Mouse (Mus musculus) left cerebral cortex, postnatal 14 days (tissue): ENCODE measurements around the gene Zfp326. TPM values are rescaled to one million over a fixed set of nuclear protein-coding genes. Genes with fewer than 3 reads are reported as not detected.
"Not testable (repeated sequence)": the region's sequence is repeated elsewhere in the genome, so short reads cannot be mapped to it uniquely, and the experiment has no call there.

Experiments
- DNase-seq, 2 experiments: peaks; one replicate each; pipeline ENCODE4 v3.0.0; 2021 to 2022; ENCODE audit warnings: low spot score in 2 of 2, mixed read lengths in 1 of 2
- intact Hi-C: fragments of 180-260 bp; cut with DNase I; formaldehyde crosslinking; loops from one replicate; pipeline ENCODE4 v1.15.1; 2025
- total RNA-seq, 2 experiments: library from RNA; stranded (reverse); gene quantifications; 2 replicates each; pipeline ENCODE4 v1.2.3; 2021

The Zfp326 gene
- total RNA-seq, 2 experiments from 2014 or later = 37.0 to 40.0 TPM

DNA sequence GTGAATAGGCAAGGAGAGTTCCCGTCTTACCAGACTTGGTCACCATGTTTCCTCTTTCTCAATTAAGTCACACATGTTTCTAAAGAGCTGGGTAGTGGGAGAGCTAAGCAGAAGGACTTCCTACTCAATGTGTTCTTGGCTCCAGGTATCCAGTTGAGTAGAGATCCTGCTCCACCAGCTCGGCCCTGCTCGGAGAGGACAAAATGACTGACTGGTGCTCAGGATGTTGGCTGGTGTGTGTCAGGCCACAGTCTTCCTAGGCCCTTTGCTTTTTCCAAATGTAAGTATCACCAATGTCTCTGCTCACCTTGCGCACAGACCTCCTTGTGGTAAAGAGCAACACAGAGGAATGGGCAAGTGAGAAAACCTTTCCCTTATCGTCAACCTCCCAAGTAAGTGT lies 14.7 kb upstream of the Zfp326 start:
- intact Hi-C loops = no loop called here
- no peak for DNase-seq

- intact Hi-C loops = loop anchor here (5.0 kb wide), 1 partner anchor 368 kb away; no protein-coding TSS in a partner anchor
- not testable (repeated sequence) for DNase-seq
Observed at GRCm38 (mm10) chr5:105865110-105865628, 11.2 kb upstream of the Zfp326 start.

DNA sequence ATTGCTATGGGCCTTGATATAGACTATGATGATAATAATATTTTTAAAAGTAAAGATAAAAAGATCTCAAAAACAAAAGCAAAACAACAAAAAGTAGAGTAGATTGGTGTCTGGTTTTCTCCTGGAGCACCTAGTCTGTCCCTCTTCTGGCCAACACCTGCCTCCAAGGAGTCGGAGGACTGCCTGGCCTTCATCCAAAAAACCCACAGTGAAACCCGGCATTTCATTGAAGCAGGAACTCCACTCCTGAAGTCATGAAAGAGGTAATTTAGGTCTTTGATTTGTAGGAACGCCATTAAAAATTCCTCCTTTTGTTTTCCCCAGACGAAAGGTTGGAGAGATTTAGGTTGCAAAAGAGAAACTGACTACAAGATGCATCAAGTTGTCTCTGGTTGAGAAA lies 8.9 kb upstream of the Zfp326 start:
- no peak for DNase-seq
- intact Hi-C loops = loop anchor here (5.0 kb wide), 1 partner anchor 370 kb away; no protein-coding TSS in a partner anchor

DNA sequence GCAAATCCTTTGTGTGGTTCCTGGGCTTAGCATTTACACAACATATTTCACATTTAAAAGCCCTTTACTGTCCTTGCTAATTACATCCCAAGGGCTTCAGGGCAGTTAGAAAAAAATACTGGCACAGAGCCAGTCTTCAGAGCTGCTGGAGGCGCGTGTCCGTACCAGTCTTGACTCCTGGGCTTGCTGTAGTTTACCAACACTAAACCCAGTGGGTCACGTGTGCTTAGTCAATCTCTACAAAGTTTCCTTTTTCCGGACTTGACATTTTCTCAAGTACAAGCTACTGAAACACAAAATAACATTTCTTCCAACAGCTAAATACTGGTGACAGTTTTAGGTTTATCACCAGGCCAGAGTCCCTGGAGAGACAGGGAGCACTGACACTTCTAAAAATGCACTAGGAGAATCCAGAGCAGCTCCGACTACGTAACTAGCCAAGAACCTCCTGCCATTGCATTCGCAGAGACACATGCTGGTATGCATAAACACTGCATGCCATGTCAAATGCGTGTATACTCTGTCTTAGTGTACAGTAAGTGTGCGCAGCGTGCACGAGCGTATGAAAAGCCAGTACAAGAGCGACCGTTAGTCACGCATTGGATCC lies 8.4 kb upstream of the Zfp326 start:
- intact Hi-C loops = loop anchor here (2.0 to 5.0 kb wide), 3 partner anchors 183 to 463 kb away; no protein-coding TSS in a partner anchor
- no peak for DNase-seq

DNA sequence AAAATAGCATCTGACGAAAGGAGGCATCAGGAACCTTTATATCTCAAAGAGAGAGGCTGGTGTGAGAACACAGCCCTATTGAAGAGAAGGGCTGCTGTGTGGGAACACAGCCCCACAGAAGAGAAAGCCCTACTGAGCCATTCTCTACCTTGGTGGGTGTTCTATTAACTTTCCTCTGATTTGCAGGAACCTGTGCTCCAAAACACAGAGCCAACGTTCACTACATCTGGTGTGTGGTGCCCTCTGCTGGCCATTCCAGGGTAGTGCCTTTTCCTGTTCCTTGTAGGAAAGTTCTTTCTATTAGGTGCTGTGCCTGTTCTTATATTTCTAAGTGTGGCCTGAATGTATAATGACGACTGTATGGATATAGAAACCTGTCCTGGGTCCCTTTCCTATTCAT lies 7.8 kb upstream of the Zfp326 start:
- DNase-seq = peak; percentile 83 to 89

GRCm38 (mm10) chr5:105869739-105870138 lies 6.6 kb upstream of the Zfp326 start:
- no peak for DNase-seq
- intact Hi-C loops = loop anchor here (2.0 to 5.0 kb wide), 3 partner anchors 185 to 465 kb away; no protein-coding TSS in a partner anchor

More for the DNA sequence above, 7.8 kb upstream of the Zfp326 start:
- intact Hi-C loops = loop anchor here (2.0 to 5.0 kb wide), 3 partner anchors 184 to 464 kb away; no protein-coding TSS in a partner anchor

GRCm38 (mm10) chr5:105871140-105871539 lies 5.2 kb upstream of the Zfp326 start:
- no peak for DNase-seq
- intact Hi-C loops = no loop called here

DNA sequence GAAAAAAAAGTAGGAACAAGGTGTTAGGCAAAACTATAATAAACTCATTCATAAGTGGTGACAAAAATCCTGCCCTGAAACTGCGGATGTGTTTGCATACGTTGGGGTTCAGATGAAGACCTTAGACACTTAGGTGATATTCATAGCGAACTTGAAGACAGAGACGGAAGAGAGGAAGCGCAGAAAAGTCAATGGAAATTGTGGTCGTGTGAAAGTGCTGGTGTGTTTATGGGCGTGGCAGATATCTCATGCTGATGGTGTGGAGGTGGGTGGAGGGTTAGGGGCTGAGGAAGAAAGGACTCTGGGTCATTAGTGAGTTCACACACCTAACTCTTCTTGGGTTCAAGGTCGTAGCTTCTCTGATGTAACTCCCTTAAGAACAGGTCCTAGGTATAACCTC lies 4.2 kb upstream of the Zfp326 start:
- no peak for DNase-seq
- intact Hi-C loops = no loop called here

- intact Hi-C loops = no loop called here
- no peak for DNase-seq
Observed at GRCm38 (mm10) chr5:105872916-105873315, 3.4 kb upstream of the Zfp326 start.

- DNase-seq = no peak
- intact Hi-C loops = no loop called here
Observed at GRCm38 (mm10) chr5:105873774-105874173, 2.6 kb upstream of the Zfp326 start.

GRCm38 (mm10) chr5:105874476-105874875 lies 1.9 kb upstream of the Zfp326 start:
- DNase-seq = no peak
- intact Hi-C loops = no loop called here

GRCm38 (mm10) chr5:105876925-105877774 lies 785 bp downstream of the Zfp326 start:
- intact Hi-C loops = no loop called here
- no peak for DNase-seq

GRCm38 (mm10) chr5:105887317-105887716 lies 11.0 kb downstream of the Zfp326 start:
- intact Hi-C loops = no loop called here
- DNase-seq = no peak

DNA sequence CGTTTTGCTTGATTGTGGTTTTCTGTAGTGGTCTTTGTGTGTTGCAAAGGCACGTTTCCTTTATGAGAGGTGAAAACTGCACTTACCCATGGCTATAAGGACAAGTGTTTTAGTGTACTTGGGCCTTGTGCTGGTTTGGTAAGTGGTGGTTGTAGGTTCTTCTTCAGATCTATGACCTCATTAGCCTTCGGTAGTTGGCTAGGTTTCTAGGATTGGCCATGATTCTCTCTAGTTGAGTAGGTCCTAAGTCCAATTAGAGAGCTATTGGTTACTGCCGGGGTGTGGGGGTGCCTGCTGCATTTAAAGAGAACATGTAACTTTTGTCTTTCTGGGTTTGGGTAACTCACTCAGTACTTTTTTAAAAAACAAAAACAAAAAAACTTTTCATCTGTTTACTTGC lies 21.8 kb downstream of the Zfp326 start:
- no peak for DNase-seq
- intact Hi-C loops = no loop called here

DNA sequence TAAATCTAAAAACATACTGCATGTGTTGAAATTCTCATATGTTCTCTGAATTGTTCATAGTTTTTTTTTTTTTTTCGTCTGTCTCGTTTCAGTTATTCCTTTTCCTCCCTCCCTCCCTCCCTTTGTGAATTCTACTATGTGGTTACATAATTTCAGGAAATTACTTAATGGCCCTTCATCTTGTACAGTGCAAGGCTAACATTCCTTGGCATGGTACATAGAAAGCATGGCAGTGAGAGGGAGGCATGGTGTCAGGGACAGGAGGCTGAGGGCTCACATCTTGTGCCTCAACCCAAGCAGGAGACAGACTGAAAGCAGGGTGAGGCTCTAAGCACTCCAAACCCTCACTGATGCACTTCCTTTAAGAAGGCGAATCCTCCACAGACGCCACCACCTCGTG lies 32.8 kb downstream of the Zfp326 start:
- DNase-seq = no peak
- intact Hi-C loops = no loop called here

GRCm38 (mm10) chr5:105909671-105910070 lies 33.3 kb downstream of the Zfp326 start:
- peak in 1 of 2 experiments; percentile 47 for DNase-seq
- intact Hi-C loops = no loop called here

GRCm38 (mm10) chr5:105911498-105911897 lies 35.1 kb downstream of the Zfp326 start:
- intact Hi-C loops = no loop called here
- DNase-seq = no peak

DNA sequence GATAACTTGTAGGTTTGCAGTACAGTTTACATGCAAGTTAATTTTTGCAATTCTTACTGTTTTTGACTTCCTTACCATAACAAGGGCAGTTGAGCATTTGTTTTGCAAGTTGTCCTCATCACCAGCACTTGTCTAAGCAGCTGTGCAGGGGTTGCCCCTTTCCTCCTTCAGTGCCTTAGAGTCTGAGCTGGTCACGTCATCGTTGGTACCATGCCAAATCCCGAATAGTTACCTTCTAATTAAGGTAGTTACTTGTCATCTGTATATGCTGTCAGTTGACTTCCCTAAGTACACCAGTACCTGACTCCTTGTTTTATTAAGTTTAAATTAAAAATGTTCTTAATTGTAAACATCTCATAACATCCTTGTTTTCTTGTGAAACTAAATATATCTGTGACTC lies 41.0 kb downstream of the Zfp326 start:
- DNase-seq = no peak
- intact Hi-C loops = no loop called here

DNA sequence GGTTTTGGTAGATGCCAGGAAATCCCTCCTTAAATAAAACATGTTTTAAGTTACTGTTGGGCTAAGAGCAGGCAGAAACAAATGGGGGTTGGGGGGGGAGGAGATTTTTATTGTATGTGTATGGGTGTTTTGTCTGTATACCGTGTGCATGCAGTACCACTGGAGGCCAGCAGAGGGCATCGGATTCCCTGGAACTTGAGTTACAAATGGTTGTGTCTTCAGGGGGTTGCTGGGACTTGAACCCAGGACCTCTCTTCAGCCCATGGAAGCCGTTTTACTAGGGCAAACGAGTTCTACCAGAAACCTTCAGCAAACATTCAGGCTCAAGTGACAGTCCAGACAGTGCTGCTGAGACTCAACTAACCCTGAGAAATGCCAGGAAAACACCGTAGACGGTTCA lies 41.9 kb downstream of the Zfp326 start:
- no peak for DNase-seq
- intact Hi-C loops = no loop called here

- DNase-seq = no peak
- intact Hi-C loops = no loop called here
Observed at GRCm38 (mm10) chr5:105922818-105923487, 46.6 kb downstream of the Zfp326 start.
